Mouse (Mus musculus) small intestine, adult 2 months (tissue): ENCODE measurements around the gene Gm44579.

ENCODE experiments used
- CTCF ChIP-seq: fragments of 200-500 bp; IDR thresholded peaks from 2 replicates; pipeline ENCODE4 v1.5.1; 2012; ENCODE audit warnings: low read depth, mild to moderate bottlenecking, control low read depth, inconsistent platforms, low read length, moderate library complexity, mixed read lengths; ENCODE audit not compliant: insufficient replicate concordance, insufficient read length; ENCODE audit errors: extremely low read depth
- POLR2A ChIP-seq: fragments of 200-500 bp; IDR thresholded peaks from 2 replicates; pipeline ENCODE4 v1.6.1; 2012; ENCODE audit warnings: low read depth, mild to moderate bottlenecking, control low read depth, inconsistent platforms, low read length, moderate library complexity

GRCm38 (mm10) chr15:98152916-98153315, 67.9 kb downstream of the Gm44579 start:
- no peak for TF ChIP-seq POLR2A
- TF ChIP-seq CTCF, result no peak
